Mouse (Mus musculus) cerebellum, adult 2 months (tissue): ENCODE measurements around the gene Gtf3c5.

ENCODE experiments used
- CTCF ChIP-seq: fragments of 200-500 bp; IDR thresholded peaks from 2 replicates; pipeline ENCODE4 v1.5.1; 2011; ENCODE audit warnings: low read depth, mild to moderate bottlenecking, control low read depth, low read length, moderate library complexity, borderline replicate concordance; ENCODE audit not compliant: insufficient read depth
- POLR2A ChIP-seq: fragments of 200-500 bp; IDR thresholded peaks from 2 replicates; pipeline ENCODE4 v1.6.1; 2011; ENCODE audit warnings: low read length, control low read depth, borderline replicate concordance; ENCODE audit not compliant: insufficient read depth

DNA sequence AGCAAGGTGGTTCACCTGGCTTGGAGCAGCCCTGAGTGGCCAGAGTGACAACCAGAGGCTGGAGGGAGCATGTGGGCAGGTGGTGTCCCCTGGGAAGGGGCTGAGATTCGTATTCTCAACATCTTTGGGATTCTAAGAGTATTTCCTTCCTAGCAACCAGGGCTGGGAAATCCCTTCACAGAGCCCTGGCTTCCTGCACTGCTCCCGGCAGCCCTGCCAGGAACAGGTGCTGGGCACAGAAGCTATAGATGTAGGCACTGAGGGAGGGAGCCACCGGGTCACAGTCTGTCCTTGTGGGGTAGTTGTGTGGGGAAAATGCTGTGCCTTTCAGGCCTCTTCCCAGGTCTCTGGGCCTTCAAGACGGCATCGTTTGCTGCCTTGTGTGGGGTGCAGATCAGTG is 63.0 kb downstream of the Gtf3c5 start:
- TF ChIP-seq POLR2A, result no peak
- TF ChIP-seq CTCF, result no peak
